Mouse (Mus musculus) B cell, adult (primary cell): Measurements from ENCODE around the gene Pacrg. TPM values are rescaled to one million over a fixed set of nuclear protein-coding genes. Genes with fewer than 3 reads are reported as not detected.

Experiments
- total RNA-seq: library from RNA; stranded (reverse); gene quantifications from 4 replicates; pipeline ENCODE4 v1.2.4, GENCODE M21; 2023; ENCODE audit not compliant: inconsistent age

Gene Pacrg
- 0.36 to 0.81 TPM (median 0.59 TPM) in 4 replicates for total RNA-seq

GRCm38 (mm10) chr17:10840148-10840707 lies at the start of gene Pacrg, which contains the start of gene Prkn:
TSS of gene Pacrg (minus strand) at chr17:10840311.
TSS of gene Prkn (plus strand) at chr17:10840384.

Other genes starting within 250 kb of the Pacrg start
- gene Prkn, start 73 bp upstream of the Pacrg start, total RNA-seq = 0.45 to 0.81 TPM in 2 of 4 replicates, not detected in the others